Comparison of ENCODE assay signal across 20 mouse cellular contexts in the genomic region with DNA sequence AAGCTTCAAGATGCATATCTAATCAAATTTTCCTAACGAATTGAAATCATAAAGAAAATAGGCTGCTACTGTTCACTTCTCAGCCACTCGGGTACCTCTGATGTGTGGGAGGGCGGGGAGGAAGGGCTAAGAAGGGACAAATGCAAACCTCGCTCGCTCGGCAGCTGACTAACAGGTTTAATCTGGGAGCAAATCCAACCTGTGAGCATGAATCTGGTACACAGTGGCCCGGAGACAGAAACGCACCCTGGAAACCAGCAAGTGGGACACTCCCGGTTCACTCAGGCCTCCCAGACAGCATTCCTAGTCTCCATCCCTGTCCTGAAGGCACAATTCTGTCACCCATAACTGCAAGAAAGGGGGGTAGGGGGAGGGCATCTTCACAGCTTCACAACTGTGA.
DNase-seq lines count a peak whose midpoint lies in the region; ATAC-seq and TF ChIP-seq lines count a peak whose summit lies in the region.
"Had no signal": no experiment of that assay in that cellular context is flagged by ENCODE, and none has a peak within 500 bp of the region (broad histone marks: within the 10 kb centered on the region; RNA-seq: fewer than 3 reads in every experiment).

No protein-coding gene starts in this region.

- H3K4me2 ChIP-seq in heart, embryonic 12.5 days = no peak overlapping the region
- H3K4me2 ChIP-seq: embryonic facial prominence, embryonic 15.5 days; forebrain, embryonic 12.5 days; hindbrain, embryonic 13.5 days; limb, embryonic 15.5 days had no signal

- no peaks in the 10 kb centered on the region; the same call in 1 of the 2 replicates for H3K36me3 ChIP-seq in heart, embryonic 12.5 days

- H3K9me3 ChIP-seq in heart, embryonic 12.5 days (replicated peaks) = no peaks in the 10 kb centered on the region
- H3K9me3 ChIP-seq: forebrain, embryonic 12.5 days; heart, embryonic 10.5 days; hindbrain, embryonic 13.5 days; limb, embryonic 15.5 days had no signal

- no peak for TF ChIP-seq CTCF in brain, embryonic 14.5 days (IDR thresholded peaks at IDR 0.05; ENCODE audit: borderline replicate concordance, extremely low read depth, insufficient read depth, insufficient read length)

- no peak for DNase-seq in cerebellum, postnatal 4 days (ENCODE audit: low spot score in 2 of 2)
- DNase-seq in left cerebral cortex, postnatal 14 days (ENCODE audit: low spot score in 2 of 2) = peak; percentile 52 to 86
- DNase-seq in left cerebral cortex, adult 8-10 months (ENCODE audit: low spot score in 2 of 2) = no peak
- peak; percentile 45 for DNase-seq in brain, embryonic 14.5 days (ENCODE audit: low read depth)
- peak; percentile 64 to 72 for DNase-seq in cerebellum, postnatal 36 days
- no peak for DNase-seq in adrenal gland, adult 18-20 months (ENCODE audit: low spot score in 2 of 2)
- DNase-seq: adrenal gland, adult 2 months; heart, postnatal 14 days; liver, postnatal 0 days; lung, postnatal 14 days; spleen, adult 18-20 months; thymus, postnatal 25 days had no signal

- peak; percentile 60 for ATAC-seq in cerebellum, adult (ENCODE audit: insufficient number of reproducible peaks, low FRiP score, low TSS enrichment)
- no peak for ATAC-seq in heart, embryonic 12.5 days (ENCODE audit: insufficient number of reproducible peaks, low FRiP score)
- ATAC-seq: liver, postnatal 0 days had no signal

- WGBS in heart, embryonic 12.5 days = 65% methylated on average over 9 of the region's 9 CpGs

- no peaks in the 10 kb centered on the region for H3K4me1 ChIP-seq in heart, embryonic 12.5 days (replicated peaks)
- H3K4me1 ChIP-seq: forebrain, embryonic 12.5 days had no signal

- no peak for TF ChIP-seq POLR2A in brain, embryonic 14.5 days (IDR thresholded peaks at IDR 0.05; ENCODE audit: borderline replicate concordance, extremely low read depth, insufficient read depth, insufficient read length, poor library complexity, severe bottlenecking)

- H3K9ac ChIP-seq in heart, embryonic 12.5 days = no peak overlapping the region
- H3K9ac ChIP-seq: embryonic facial prominence, embryonic 15.5 days; forebrain, embryonic 12.5 days; hindbrain, embryonic 13.5 days; limb, embryonic 15.5 days; liver, postnatal 0 days had no signal

- intact Hi-C loops in left cerebral cortex, postnatal 14 days (cut with DNase I) = no loop called here

- no peaks in the 10 kb centered on the region for H3K27me3 ChIP-seq in heart, embryonic 12.5 days (replicated peaks)
- H3K27me3 ChIP-seq: embryonic facial prominence, embryonic 15.5 days; forebrain, embryonic 12.5 days; hindbrain, embryonic 13.5 days; limb, embryonic 15.5 days had no signal

- H3K4me3 ChIP-seq in heart, embryonic 12.5 days = no peak overlapping the region
- H3K4me3 ChIP-seq: embryonic facial prominence, embryonic 15.5 days; forebrain, embryonic 12.5 days; heart, embryonic 10.5 days; hindbrain, embryonic 13.5 days; limb, embryonic 15.5 days had no signal

- H3K27ac ChIP-seq in heart, embryonic 12.5 days (ENCODE audit: poor library complexity, severe bottlenecking) = no peak overlapping the region
- H3K27ac ChIP-seq: embryonic facial prominence, embryonic 15.5 days; forebrain, embryonic 12.5 days; heart, embryonic 10.5 days; hindbrain, embryonic 13.5 days; kidney, postnatal 0 days; limb, embryonic 15.5 days had no signal

Comparison
In these comparisons a context has a peak if more than half of its experiments do, and no peak if none do; other contexts are left out.
1. DNase-seq: peak in left cerebral cortex, postnatal 14 days (2 of 2), brain, embryonic 14.5 days (single experiment) and cerebellum, postnatal 36 days (2 of 2); none in cerebellum, postnatal 4 days (0 of 2), left cerebral cortex, adult 8-10 months (0 of 2) and adrenal gland, adult 18-20 months (0 of 2).